Mouse (Mus musculus) ovary, postnatal 36 days (tissue): ENCODE results near the gene Ascc3.

Source experiments
- DNase-seq: peaks from one replicate; pipeline ENCODE4 v3.0.0; 2022; ENCODE audit warnings: low spot score, mixed read lengths

Gene Ascc3

DNA sequence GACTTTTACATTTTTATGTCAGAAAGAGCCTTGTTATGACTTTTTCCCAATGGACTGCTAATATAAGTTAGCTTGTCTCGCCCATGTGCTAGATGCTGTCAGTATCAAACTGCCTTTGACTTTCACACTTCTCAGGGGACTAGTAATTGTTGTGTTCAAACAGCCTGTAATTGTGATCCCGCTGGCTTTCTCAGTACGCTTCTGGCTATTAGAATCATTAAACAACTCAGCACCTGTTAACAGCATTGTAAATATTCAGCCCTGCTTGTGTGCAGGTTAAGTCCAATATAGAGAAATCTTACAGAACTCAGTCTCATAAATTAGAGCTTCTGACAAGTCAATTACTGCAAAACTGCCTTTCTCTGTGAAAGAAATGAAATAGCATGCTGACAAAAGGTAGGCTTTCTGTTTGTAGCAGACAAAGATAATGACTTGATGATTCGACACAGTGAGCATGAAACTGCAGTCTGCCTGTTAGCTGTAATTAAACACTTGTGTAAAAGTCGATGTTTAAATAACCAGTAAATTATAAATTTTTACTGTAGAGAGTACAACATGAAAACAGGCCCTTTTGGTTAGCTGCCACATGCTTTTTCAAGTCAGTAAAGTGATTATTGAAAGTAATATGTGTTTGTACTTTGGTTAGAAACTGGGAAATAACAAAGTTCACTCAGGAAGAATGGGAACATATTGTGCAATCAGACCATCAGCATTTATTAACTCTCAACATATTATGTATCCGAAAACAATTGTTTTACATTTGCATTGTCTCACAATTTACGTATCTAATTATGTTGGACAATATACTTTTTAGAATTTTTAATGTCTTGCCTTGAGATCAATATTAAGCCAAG is 171.2 kb downstream of the Ascc3 start:
- no peak for DNase-seq

DNA sequence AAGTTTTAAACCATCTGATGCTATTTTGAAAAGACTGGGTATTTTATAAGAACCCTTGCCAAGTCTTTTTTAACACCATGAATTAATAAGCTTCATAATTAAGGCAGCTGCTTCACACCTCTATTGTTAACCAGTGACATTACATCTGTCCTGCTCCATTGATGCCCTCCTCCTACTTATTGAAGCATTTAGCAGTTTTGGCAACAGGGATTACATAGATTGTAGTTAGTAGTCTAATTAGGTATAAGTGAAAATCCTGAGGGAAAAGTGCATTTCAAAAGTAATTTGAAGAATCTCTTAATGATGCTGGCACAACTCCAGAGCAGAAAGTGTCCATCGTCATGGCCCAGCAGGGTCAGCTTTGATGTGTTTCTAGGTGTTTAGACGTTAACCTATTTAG is 180.3 kb downstream of the Ascc3 start:
- no peak for DNase-seq

DNA sequence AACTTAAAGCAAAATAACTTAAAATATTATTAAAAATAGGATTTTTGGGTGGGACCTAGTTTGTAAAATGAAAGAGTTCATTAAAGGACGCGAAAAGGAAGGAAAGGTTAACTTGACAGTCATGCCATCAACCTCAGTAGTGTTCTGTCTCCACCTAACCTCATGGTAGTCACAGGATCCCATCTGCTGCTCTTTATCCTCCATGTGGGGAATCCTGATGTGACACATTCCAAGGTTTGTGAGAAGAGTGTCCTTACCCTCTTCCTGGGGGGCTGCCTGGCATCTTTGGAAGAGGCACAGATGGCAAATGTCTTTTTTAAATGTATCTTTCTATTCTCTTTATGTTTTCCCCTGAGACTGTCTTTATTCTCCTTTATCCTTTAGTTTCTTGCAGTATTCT is 181.4 kb downstream of the Ascc3 start:
- no peak for DNase-seq

DNA sequence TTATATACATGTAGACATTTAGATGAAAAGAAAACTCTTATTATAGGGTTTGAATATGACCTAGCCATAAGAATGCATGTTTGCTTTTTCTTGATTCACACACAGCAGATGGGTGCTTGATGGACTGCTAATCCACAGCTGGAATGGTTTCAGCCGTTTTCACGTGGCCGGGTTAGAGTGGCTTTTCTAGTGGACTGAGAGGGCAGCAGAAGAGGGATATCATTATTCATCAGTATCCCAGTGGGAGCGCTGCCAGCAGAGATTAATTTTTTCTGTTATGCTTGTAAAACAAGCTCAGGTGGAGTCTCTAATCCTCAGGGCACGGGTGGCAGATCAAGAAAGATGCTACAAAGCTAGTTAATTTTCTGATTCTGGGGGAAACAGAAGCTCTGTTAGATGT is 200.4 kb downstream of the Ascc3 start:
- DNase-seq = no peak

DNA sequence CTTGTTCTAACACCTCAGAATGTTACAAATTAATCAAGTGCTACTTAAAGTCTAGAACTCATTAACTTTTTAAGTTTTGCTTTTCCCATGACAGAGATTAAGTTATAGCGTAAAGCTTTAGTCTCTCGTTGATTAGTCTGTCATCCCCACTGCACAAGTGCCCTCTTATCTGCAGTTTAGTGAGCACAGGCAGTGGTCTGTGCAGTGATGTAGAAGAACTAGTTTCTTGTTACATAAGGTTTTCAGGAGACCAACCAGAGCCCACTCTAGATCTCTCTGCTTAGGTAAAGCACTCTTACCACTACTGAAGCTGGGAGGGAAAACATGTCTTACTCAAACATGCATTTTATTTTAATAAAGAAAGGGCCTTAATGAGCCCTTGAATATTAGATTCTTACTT is 209.1 kb downstream of the Ascc3 start:
- no peak for DNase-seq

DNA sequence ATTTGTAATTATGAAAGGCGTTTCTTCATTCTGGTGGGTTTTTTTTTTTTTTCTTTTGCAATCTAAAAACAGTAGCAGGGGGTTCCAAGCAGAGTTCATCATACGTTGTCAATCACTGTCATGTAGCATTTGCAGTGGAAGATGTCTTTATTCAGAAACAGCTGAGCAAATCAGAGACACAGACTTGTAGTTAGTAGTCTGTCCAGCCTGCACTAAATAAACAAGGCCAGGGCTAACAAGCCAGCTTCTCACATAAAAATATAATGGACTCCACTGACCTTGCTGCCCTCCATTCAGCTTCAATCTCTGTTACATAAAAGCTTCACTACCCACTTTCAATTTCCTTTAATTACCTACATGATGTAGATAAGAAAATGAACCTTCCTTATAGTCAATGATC is 209.9 kb downstream of the Ascc3 start:
- no peak for DNase-seq

DNA sequence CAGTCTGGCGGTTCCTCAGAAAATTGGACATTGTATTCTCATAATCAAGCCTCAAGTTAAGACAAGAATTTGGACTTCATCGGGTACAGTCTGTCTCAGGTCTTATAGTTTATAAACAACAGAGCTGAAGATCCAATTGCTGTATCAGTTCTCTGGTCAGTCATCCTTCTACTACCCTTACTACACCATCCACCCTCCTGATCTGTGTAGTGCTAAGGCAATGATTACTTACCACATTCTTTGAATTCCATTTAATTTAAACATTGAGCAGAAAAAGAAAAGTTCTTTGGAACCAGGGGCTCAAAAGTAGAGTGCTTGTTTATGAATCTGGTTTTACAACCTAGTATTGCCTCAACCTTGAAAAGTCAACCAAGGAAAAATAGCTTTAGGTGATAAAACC is 213.7 kb downstream of the Ascc3 start:
- DNase-seq = no peak

DNA sequence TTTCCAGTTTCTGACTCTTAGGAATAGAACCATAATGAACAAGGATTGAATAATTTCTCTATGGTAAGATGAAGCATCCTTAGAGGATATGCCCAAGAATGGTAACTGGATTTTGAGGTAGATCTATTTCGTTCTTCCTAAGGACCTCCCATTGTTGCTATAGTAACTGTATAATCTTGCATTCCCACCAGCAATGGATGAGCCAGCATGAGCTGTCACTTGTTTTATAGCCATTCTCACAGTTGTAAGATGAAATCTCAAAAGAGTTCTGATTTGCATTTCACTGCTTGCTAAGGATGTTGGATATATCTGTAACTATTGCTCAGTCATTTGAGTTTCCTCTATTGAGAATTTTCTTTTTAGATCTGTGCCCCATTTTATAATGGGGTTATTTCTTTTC is 229.9 kb downstream of the Ascc3 start:
- no peak for DNase-seq

DNA sequence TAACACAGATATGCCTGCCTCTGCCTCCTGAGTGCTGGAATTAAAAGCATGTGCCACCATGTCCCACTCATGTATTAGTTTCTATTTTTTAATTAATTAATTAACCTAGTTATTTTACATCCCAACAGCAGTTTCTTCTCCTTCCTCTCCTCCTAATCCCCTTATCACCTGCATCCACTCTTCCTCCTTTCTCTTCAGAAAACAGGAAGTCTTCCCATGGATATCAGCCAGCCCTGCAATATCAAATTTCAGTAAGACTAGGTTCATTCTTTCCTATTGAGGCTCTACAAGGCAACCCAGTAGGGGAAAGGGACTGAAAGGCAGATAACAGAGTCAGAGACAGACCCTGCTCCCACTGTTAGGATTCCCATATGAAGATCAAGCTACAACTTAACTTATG is 234.4 kb downstream of the Ascc3 start:
- no peak for DNase-seq

DNA sequence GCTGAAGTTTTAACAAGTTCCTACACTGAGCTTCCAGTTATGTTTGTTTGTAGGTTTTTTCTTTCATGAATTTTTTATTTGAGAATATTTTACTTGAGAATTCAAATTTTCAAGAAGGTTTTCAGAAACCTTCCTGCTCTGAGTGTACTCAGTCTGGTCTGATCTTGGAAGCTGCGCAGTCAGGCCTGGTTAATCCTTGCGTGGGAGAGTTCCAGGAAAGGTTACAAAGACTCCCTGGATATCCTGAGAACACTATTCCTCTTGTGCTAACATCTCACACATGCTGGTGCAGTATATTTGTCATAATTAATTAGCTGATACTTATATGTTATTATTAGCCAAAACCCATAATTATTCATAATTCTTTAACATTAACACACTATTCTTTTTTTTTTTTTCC is 242.1 kb downstream of the Ascc3 start:
- DNase-seq = no peak

DNA sequence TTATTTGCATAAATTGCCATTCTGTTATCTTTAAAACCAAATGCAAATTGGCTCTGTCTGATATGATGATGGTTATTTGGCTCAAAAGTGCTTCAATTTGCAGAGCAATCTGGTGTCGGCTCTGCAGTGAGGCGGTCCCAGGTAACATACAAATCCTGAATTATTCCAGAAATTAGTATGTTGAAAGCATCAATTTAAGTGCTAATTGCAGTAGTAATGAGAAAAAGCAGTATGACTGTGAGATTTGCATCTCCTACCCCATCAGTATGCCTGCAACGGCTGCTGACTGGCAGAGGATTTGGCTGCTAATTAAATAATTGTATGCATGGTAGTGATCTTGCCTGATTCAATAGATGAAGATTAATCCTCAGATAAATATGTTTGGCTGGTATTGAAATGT is 250.9 kb downstream of the Ascc3 start:
- DNase-seq = no peak

DNA sequence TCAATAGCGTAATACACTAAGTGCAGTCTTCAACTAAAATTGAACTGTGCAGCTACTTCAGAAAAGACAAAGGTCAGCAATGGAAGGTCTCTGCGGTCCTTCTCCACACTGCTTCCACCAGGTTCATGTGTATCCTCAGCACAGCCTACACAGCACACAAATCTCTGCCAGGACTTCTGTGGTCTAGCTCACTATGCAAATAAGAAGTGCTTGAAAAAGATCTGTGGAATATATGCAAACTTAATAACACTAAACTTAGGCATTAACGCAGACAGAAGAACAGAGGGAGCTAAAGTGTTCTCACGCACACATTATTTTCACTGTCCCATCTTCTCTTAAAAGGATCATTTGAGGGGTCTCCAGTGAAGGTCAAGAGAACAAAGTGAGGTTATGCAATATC is 275.7 kb downstream of the Ascc3 start:
- DNase-seq = no peak

DNA sequence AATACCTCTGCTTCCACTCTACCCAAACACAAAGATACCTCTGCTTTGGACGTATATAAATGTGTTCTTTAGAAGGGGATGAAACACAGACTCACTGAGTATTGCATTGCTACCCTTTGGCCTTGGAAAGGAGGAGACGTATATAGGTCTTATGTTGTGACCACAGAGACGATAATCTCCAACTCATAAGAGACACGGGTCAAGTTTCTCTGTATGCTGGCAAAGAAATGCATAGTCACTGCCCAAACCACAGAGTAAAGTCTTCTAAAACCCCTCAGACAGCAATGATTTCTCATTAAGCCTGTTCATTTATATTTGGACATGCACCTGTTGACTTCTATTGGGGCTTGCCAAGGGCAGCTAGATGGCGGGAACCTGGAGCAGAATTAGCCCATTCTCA is 284.5 kb downstream of the Ascc3 start:
- no peak for DNase-seq

DNA sequence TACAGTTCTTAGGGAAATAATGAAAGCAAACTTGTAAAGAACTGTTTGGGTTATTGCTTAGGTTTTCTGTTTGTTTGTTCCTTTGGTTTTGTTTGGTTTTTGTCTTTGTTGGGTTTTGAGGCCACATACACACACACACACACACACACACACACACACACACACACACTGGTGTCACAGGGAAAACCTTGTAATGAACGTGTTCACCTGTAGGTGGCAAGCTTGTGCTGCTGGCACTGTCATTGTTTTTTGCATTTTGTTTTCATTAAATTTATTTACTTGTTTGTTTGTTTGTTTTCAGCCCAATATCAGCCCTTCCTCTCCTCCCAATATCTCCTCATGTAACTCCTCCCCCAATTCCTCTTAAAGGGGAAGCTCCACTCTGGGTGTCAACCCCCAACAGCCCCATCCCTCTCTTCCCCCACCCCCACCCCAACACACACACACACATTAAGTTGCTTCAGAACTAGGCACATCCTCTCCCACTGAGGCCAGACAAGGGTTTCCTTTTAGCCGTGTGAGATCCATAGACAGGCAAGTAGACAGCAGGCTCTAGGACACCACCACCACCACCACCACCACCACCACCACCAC is 289.1 kb downstream of the Ascc3 start:
- DNase-seq = no peak

DNA sequence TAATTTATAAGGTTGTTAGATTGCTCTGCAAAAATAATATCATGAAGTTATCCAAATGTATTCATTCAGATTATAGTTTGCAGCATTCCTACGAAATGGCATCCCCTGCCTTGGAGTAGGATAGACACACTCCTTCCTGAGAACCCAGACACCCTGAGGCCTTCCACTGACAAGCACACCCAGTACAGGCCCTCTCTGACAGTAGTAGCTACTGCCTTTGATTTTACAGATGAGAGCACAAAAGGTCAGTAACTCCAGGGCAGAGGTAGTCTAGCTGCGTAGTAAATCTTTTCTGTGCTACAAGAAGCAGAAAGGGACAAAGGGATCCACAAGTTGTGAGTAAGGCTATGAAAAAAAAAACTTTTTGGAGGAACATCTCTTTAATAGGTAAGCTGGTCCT is 289.9 kb downstream of the Ascc3 start:
- no peak for DNase-seq

DNA sequence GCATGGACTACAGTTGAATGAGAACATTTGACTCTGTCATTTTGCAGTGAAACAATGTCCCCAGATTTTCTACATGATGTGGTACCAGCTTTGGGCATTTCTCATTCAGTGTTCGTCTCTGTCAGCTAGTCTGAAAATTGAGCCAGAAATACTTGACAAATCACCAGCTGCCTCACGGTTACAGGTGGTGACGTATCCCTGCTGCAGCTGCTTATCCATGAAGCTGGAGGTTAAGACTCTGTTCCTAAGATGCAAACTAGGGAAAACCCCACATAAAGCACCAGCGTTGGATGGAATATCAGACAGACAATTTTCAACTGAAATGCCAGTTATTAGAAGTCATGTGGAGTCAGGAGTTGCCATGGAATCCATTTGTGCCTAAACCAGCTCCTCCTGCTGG is 293.8 kb downstream of the Ascc3 start:
- no peak for DNase-seq

DNA sequence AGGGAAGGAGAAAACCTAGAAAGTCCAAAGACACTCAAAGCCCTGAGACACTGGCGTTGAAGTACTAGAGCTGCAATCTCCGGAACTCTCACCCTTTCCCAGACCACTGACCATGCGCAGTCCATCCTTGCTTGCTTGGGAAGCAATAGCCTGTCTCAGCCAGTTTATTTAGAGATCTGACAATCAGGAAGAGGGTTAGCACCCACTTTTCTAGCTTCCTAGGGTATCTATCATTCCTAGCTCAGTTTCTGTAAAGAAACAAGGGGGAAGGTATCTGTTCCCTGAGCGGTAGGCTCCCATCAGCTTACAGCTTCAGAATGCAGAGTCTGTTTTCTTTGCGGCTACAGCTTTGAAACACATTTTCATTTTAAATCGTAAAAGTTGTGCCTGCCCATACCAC is 298.2 kb downstream of the Ascc3 start:
- DNase-seq = no peak

DNA sequence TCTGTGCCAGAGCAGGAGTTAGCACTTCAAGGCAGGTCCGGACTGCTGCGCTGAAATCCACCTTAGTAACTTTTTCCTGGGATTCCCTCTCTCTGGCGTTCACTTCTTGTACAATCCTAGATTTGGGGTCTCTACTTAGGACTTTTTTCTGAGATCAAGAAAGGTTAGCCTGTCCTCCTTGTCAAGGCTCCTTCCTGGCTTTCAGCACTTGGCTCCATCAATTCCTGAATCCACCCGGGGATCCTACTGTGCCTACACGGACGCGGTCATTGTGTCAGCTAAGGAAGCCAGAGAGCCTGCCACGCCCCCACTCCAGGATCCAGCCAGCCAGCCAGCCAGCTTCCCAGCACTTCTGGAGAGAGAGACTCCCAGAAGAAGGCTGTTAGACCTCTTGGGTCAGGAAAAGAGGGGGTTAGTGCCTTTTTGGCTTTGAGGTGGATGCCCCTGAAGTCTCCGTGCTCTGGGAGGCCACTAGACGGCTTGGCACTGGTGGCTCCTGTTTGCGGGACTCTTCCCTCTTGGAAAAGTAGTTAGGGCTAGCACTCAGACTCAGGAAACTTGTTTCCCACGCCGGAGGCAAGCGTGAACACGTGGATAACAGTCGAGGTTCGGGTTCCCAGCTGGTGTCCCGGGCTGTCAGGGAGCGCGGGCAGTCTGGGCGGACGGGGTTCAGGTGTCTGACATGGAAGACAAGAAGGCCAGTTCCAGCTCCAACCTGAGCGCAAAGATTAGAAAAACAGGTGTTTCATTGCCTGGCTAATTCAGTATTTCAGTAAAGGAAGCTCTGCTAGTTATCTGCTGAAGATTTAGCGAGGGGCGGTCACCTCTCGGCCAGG is 299.6 kb downstream of the Ascc3 start:
- no peak for DNase-seq

DNA sequence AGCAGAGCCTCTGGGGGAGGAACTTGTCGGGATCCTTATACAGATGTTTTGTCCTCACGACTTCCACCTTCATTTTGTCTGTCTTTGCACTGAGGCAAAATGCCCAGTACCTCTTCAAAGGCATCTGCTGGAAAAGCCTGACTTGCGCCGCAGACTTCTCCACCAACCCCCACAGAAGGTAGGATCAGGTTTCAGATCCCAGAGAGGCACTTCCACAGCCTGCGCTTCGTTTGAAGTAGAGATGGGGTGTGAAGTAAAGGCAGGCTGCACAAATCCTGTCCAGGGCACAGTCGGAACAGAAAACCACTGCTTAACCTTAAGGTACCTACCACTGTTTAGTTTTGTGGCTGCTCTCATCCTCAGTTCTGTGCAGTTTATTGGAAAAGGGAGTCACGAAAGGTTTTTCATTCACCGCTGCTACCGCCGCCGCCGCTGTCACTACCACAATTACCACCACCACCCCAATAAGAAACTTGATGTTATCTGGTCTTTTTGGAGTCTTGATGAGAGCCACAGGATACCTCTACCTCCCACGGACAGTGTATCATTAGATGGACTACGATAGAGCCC is 300.4 kb downstream of the Ascc3 start:
- no peak for DNase-seq

DNA sequence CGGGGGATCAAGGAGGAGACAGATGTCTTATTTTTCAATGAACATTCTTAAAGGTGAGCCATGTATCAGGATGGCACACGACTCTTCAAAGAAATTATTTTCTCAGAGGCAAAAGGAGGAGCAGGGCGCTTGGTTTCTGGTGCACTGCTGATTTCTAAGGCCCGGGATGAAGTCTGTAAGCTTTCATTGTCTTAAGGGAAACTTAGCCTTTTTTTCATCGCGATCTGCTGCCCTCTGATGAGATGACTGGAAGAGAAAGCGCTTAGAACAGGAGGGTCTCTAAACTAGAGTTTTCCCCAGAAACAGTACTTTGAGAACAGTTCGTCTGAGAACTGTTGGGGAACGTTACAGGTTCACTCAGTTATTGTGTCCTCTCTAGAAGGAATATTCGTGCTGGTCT is 301.1 kb downstream of the Ascc3 start:
- no peak for DNase-seq

DNA sequence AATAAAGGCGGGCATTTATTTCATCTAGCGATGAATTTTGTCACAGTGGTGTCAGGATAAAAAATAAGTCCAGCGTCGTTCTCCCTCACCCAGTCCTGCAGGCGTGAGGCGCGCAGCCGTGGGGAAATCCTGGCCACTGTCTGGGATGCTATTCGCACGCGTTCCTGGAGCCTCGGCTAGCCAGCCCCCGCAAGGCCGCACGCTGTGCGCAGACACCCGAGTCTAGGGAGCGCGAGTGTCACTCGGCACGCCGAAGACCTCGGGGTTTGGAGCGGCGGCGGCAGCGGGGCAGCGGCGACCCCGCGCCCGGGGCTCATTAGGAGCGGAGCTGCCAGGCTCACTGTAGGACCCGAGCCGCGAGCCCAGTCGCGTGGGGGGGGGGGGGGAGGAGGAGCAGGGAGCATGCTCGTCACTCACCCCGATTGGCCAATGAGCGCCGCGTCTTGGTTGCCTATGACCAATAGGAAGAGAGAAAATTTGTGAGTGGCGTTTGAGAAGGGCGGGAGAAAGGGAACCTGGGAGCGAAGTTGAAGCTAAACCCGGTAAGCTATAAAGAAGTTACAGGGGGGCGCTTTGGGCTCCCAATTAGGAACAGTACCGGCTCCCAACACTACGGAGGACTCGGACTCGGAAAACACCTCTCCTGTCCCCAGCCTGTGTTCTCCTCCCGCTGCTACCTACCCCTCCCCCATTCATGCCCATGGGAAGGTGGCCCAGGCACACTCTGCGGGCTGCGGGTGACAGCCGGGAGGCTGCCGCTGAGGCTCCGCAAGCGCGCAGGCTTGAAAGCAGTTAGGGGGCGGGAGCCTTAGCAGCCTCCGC is 301.9 kb downstream of the Ascc3 start, which contains the start of gene Sim1:
Sim1 (plus strand) TSS at position 585 of the 822 bp plus-strand sequence.
- peak; percentile 34 for DNase-seq
